Mouse (Mus musculus) heart, adult 2 months (tissue): ENCODE measurements around the gene Szrd1.

Experiments
- CTCF ChIP-seq: fragments of 200-600 bp; IDR thresholded peaks from 2 replicates; pipeline ENCODE4 v1.8.1; 2022; ENCODE audit warnings: antibody characterized with exemption, mild to moderate bottlenecking, moderate library complexity
- POLR2A ChIP-seq: fragments of 200-500 bp; IDR thresholded peaks from 2 replicates; pipeline ENCODE4 v1.6.1; 2011; ENCODE audit warnings: mild to moderate bottlenecking, low read depth, low read length, control low read depth; ENCODE audit not compliant: insufficient read depth

GRCm38 (mm10) chr4:141074109-141074508 is 65.5 kb downstream of the Szrd1 start:
- TF ChIP-seq POLR2A (no peak), CTCF (no peak)
